Mouse (Mus musculus) cerebellum, adult 2 months (tissue): ENCODE data around the gene Atp11a.

ENCODE experiments used
- CTCF ChIP-seq: fragments of 200-500 bp; IDR thresholded peaks from 2 replicates; pipeline ENCODE4 v1.5.1; 2011; ENCODE audit warnings: low read depth, mild to moderate bottlenecking, control low read depth, low read length, moderate library complexity, borderline replicate concordance; ENCODE audit not compliant: insufficient read depth
- POLR2A ChIP-seq: fragments of 200-500 bp; IDR thresholded peaks from 2 replicates; pipeline ENCODE4 v1.6.1; 2011; ENCODE audit warnings: low read length, control low read depth, borderline replicate concordance; ENCODE audit not compliant: insufficient read depth

GRCm38 (mm10) chr8:12865790-12866189 is 109.0 kb downstream of the Atp11a start:
- TF ChIP-seq CTCF (peak; percentile 22; the same call in 1 of the 2 replicates), POLR2A (no peak)
